Mouse (Mus musculus) heart, postnatal 0 days (tissue): ENCODE results near the gene Slc26a11. TPM values are rescaled to one million over a fixed set of nuclear protein-coding genes. Genes with fewer than 3 reads are reported as not detected.

Experiments
- ATAC-seq: fragments of 200-750 bp; cut with Nextera tagmentation; 2 replicates; pipeline ENCODE4 v1.8.0; 2017; ENCODE audit warnings: low read depth, moderate number of reproducible peaks, moderate library complexity; ENCODE audit not compliant: insufficient read depth
- DNase-seq: peaks from one replicate; pipeline ENCODE4 v3.0.0-alpha.2; 2016; ENCODE audit warnings: low spot score
- H3K27ac ChIP-seq: fragments of 300-500 bp; sonication (generic); 2 replicates; pipeline ENCODE4 v1.5.1; 2014; ENCODE audit warnings: low read depth, mild to moderate bottlenecking
- H3K27me3 ChIP-seq: fragments of 300-500 bp; sonication (generic); 2 replicates; pipeline ENCODE4 v1.6.1; 2014; ENCODE audit warnings: low read length, mixed read lengths; ENCODE audit not compliant: control insufficient read depth, insufficient read depth
- H3K36me3 ChIP-seq: fragments of 300-500 bp; sonication (generic); replicated peaks from 2 replicates; pipeline ENCODE4 v1.6.1; 2014; ENCODE audit warnings: low read length, mixed read lengths; ENCODE audit not compliant: control insufficient read depth, insufficient read depth
- H3K4me1 ChIP-seq: fragments of 300-500 bp; sonication (generic); 2 replicates; pipeline ENCODE4 v1.6.1; 2014; ENCODE audit warnings: antibody characterized with exemption; ENCODE audit not compliant: control insufficient read depth, insufficient read depth
- H3K4me2 ChIP-seq: fragments of 300-500 bp; sonication (generic); 2 replicates; pipeline ENCODE4 v1.6.1; 2014; ENCODE audit warnings: low read depth, mild to moderate bottlenecking, low read length, moderate library complexity
- H3K4me3 ChIP-seq: fragments of 300-500 bp; sonication (generic); 2 replicates; pipeline ENCODE4 v1.5.1; 2014; ENCODE audit warnings: low read depth, low read length
- H3K9ac ChIP-seq: fragments of 300-500 bp; sonication (generic); replicated peaks from 2 replicates; pipeline ENCODE4 v1.6.1; 2014; ENCODE audit warnings: low read depth, low read length, mixed read lengths
- H3K9me3 ChIP-seq: fragments of 300-500 bp; sonication (generic); replicated peaks from 2 replicates; pipeline ENCODE4 v1.6.1; 2016; ENCODE audit warnings: low read length; ENCODE audit not compliant: control insufficient read depth
- CTCF ChIP-seq: IDR thresholded peaks from 2 replicates; pipeline ENCODE4 v1.5.1; 2016; ENCODE audit warnings: antibody characterized with exemption, control low read depth, low read depth
- EP300 ChIP-seq: IDR thresholded peaks from 2 replicates; pipeline ENCODE4 v1.6.1; 2016; ENCODE audit warnings: antibody characterized with exemption, low read depth
- WGBS: fragments of 180-500 bp; shearing (Covaris S2); extraction: QIAGEN DNeasy Blood & Tissue Kit; methylation state at CpG from one replicate; pipeline ENCODE4 v1.1.7; 2014; 5-methylcytosine and 5-hydroxymethylcytosine counted together
- polyA plus RNA-seq: library from polyadenylated mRNA; unstranded; fragments of >200 nt; fragmentation: Nextera tagmentation; extraction: Ambion mirVana; gene quantifications from 2 replicates; pipeline ENCODE4 v1.2.1, GENCODE M21; 2015
- total RNA-seq: library from RNA; depleted of rRNA; stranded (reverse); fragments of >200 nt; gene quantifications from 2 replicates; pipeline ENCODE4 v1.2.3, GENCODE M21; 2014; ENCODE audit warnings: low replicate concordance

Gene Slc26a11
- total and polyA plus RNA-seq, 2 experiments from 2014 or later, result 4.0 to 5.2 TPM

DNA sequence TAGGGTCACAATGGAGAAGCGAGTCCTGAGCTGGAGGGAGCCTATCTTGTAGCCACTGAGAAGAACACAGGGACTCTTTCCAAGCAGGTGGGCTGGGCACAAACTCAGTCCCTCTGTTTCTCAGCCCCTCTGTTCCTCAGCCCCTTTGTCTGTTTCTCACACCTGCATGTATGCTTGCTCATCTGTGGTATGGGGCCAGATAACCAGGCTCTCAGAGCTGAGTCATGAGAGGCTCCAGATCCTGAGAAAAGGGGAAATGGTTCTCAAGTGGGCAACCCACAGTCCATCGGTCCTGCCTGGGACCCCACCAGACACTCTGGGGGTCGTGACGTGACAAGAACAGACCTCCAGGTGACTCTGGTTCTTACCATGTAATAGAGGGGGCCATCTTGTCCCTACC, 8.2 kb upstream of the Slc26a11 start:
- H3K4me1 ChIP-seq, result no peaks in the 10 kb centered on the region
- no peak overlapping the region for H3K27ac ChIP-seq
- H3K9ac ChIP-seq, result no peak overlapping the region
- TF ChIP-seq EP300 (no peak), CTCF (no peak)
- no peaks in the 10 kb centered on the region for H3K27me3 ChIP-seq
- WGBS, result 84% methylated on average over 4 of the region's 4 CpGs
- no peak overlapping the region for H3K4me2 ChIP-seq
- 0 out of 2 replicates have a peak, but pooled peaks cover 6% of the 10 kb centered on the region for H3K36me3 ChIP-seq
- DNase-seq (no peak), ATAC-seq (no peak)
- no peak overlapping the region for H3K4me3 ChIP-seq
- H3K9me3 ChIP-seq, result no peaks in the 10 kb centered on the region

DNA sequence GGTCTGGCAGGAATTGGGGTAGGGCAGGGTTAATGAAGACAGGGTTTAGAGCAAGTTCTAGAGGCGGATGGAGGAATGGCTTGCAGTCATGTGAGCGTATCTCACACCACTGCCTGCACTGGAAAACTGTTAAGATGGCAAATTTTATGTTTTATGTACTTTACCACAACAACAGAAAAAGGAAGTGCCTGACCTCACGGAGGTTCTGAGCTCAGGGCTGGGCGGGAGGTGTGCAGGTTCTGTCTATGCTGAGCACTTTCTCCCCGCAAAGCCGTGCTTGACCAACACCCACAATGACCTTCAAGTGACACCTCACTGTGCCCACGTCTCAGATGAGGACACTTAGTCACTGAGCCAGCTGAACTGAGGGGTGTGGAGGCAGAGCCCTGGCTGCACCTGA, 3.2 kb upstream of the Slc26a11 start:
- Histone ChIP-seq H3K9ac (no peak overlapping the region), H3K36me3 (0 out of 2 replicates have a peak, but pooled peaks cover 6% of the 10 kb centered on the region), H3K4me1 (peaks cover 15% of the 10 kb centered on the region), H3K4me3 (no peak overlapping the region), H3K27ac (no peak overlapping the region), H3K27me3 (no peaks in the 10 kb centered on the region), H3K9me3 (no peaks in the 10 kb centered on the region), H3K4me2 (no peak overlapping the region)
- no peak for TF ChIP-seq CTCF
- no peak for TF ChIP-seq EP300
- DNase-seq (no peak), ATAC-seq (no peak)
- 71% methylated on average over 7 of the region's 7 CpGs for WGBS

DNA sequence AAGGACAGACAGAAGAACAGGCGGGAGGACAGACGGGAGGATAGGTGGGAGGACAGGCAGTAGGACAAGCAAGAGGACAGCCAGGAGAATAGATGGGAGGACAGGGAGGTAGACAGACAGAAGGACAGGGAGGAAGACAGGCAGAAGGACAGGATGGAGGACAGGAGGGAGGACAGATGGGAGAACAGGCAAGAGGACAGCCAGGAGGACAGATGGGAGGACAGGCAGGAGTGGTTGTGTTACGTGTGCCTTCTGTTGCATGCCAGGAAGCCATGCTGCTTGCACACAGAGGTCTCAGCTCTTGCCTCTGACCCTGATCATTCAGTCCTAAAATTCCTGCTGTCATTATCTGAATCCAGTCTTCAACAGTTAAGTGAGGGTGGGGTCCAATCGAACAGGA, 1.4 kb upstream of the Slc26a11 start:
- ATAC-seq (no peak), DNase-seq (no peak)
- H3K9me3 ChIP-seq, result no peaks in the 10 kb centered on the region
- 0 out of 2 replicates have a peak, but pooled peaks cover under 1% of the 10 kb centered on the region for H3K36me3 ChIP-seq
- peaks cover 15% of the 10 kb centered on the region for H3K4me1 ChIP-seq
- no peaks in the 10 kb centered on the region for H3K27me3 ChIP-seq
- no peak overlapping the region for H3K27ac ChIP-seq
- no peak for TF ChIP-seq EP300
- no peak for TF ChIP-seq CTCF
- H3K4me2 ChIP-seq, result no peak overlapping the region
- WGBS, result 78% methylated on average over 4 of the region's 4 CpGs
- no peak overlapping the region for H3K4me3 ChIP-seq
- H3K9ac ChIP-seq, result no peak overlapping the region

DNA sequence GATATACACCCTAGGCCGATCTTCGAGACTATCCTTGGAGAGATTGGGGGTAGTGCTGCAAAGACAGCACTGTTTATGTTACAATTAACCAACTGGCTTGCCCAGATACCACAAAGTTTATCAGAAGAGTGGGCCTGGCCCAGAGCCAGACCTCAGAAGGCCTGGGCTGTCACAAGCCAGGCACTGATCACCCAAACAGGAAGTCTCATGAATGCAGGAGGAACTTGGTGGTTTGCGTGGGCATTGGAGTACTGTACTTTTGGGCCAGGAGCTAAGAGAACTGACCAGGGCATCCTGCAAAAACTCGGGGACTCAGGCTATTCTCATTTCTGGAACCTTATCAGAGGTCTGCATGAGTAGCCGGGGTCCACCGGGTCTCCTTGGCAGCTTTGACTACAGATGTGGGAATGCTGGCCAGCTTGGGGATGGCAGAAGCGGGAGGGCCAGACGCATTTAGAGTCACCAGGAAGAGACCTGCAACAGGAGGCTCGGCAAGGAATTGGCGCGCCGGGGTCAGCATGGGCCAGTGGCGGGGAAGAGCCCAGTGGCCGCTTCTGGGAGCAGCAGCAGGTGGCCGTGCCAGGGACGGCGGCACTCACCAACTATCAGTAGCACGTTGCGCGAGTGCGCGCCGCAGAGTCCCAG, 437 bp upstream of the Slc26a11 start:
- no peaks in the 10 kb centered on the region for H3K9me3 ChIP-seq
- ATAC-seq (peak; percentile 19), DNase-seq (no peak)
- no peaks in the 10 kb centered on the region for H3K27me3 ChIP-seq
- H3K36me3 ChIP-seq, result 0 out of 2 replicates have a peak, but pooled peaks cover 6% of the 10 kb centered on the region
- H3K4me2 ChIP-seq, result peak overlapping the region; percentile 96
- H3K27ac ChIP-seq, result peak overlapping the region; percentile 88
- 1% methylated on average over 23 of the region's 23 CpGs for WGBS
- peaks cover 15% of the 10 kb centered on the region for H3K4me1 ChIP-seq
- peak overlapping the region; percentile 87 for H3K4me3 ChIP-seq
- TF ChIP-seq EP300, result no peak
- no peak for TF ChIP-seq CTCF
- H3K9ac ChIP-seq, result peak overlapping the region; percentile 68

DNA sequence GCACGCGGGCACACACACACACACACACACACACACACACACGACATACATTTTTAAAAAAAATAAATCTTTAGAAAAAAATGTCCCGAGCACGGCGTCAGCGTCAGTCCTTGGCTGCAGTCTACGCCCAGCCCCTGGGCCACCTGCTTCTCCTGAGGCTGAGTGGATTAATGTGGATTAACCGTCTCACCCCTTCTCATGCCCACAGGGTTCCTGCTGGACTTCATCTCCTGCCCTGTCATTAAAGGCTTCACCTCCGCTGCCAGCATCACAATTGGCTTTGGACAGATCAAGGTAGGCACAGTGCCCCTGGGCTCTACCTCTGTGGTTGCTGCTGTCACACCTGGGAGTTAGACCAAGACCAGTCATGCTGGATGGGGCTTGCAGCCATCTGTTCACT, 3.7 kb downstream of the Slc26a11 start:
- H3K4me1 ChIP-seq, result peaks cover 15% of the 10 kb centered on the region
- no peak overlapping the region for H3K4me3 ChIP-seq
- WGBS, result 91% methylated on average over 10 of the region's 10 CpGs
- H3K27me3 ChIP-seq, result no peaks in the 10 kb centered on the region
- H3K9ac ChIP-seq, result no peak overlapping the region
- 0 out of 2 replicates have a peak, but pooled peaks cover 11% of the 10 kb centered on the region for H3K36me3 ChIP-seq
- no peak for TF ChIP-seq CTCF
- TF ChIP-seq EP300, result no peak
- DNase-seq (no peak), ATAC-seq (no peak)
- H3K27ac ChIP-seq, result no peak overlapping the region
- no peak overlapping the region for H3K4me2 ChIP-seq
- H3K9me3 ChIP-seq, result no peaks in the 10 kb centered on the region
